Mouse (Mus musculus): ENCODE results near the gene Rps17.

Rps17 gene

GRCm38 (mm10) chr7:81330767-81331166 lies 14.3 kb downstream of the Rps17 start:
- no peak for DNase-seq

DNA sequence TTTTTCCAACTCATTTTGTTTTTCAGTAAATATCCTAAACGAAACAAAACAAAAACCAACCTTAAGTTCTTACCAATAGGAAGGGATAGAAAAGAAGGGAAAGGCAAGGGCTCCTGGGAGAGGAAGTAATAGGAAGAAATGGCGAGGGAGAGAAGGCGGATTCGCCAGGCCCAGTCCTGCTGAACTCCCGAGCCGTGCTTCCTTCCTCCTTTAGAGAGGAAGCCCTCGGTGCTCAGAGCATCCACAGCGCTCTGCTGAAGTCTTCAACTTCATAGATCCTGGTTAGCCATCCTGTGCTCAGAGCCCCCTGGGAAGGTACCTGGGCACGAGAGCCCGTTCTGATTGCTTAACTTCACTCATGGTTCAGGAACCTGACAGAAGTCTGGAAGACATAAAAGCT lies 17.4 kb downstream of the Rps17 start:
- no peak for DNase-seq

- no peak for DNase-seq
Measured at GRCm38 (mm10) chr7:81326859-81327258, 18.2 kb downstream of the Rps17 start.

- DNase-seq: no peak
Measured at GRCm38 (mm10) chr7:81326043-81326442, 19.0 kb downstream of the Rps17 start.

DNA sequence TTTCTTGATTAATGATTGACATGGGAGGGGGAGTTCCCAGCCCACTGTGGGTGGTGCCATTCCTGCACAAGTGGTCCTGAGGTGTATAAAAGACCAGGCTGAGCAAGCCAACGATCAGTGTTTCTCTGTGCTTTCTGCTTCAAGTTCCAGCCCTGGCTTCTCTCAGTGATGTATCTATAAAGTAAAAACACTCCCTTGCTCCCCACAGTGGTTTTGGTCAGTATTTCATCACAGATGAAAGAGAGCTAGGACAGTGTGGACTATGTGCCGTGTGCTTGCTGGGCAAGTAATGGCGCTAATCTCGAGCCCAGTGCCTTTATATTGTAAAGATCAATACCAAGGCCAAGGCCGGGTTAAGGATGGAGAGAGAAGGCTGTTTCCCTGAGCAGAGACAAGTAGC lies 23.3 kb downstream of the Rps17 start:
- DNase-seq: no peak

- no peak for DNase-seq
Measured at GRCm38 (mm10) chr7:81319749-81320148, 25.3 kb downstream of the Rps17 start.

DNA sequence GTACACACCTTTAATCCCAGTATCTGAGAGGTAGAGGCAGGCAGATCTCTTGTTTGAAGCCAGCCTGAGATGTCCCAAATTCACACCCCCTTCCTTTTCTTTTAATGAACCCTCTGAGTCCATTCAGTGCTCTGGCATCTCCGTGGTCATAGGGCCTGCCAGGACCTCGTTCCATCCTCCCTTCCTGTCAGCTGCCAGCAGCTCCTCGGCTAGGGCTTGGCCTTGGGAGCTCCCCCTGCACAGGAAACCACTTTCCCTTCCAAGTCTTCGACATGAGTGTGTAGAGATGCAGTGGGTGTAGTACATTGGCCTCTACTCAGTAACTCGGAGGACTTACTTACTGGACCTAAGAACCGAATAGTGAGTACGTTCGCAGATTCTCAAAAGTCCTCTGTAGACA lies 29.5 kb downstream of the Rps17 start:
- no peak for DNase-seq

DNA sequence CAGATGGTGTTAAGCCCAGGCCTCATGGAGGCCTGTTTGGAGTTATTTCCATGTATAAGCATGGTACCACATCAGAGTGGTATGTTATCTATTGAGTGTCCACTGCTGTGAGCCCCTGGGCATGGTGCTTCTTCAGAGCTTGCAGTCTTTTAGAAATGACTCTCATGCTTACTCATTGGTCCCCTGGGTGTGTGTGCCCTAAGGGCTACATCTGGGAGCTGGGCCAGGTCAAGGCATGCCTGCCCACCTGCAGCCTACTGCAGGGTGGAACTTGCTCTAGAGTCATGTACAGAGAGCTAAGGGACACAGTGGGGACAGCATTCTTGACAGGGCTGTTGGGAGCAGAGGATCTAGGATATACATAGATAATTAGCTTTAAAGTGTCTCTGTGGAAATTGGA lies 33.5 kb downstream of the Rps17 start:
- DNase-seq: no peak

GRCm38 (mm10) chr7:81311130-81311529 lies 33.9 kb downstream of the Rps17 start:
- DNase-seq: no peak

GRCm38 (mm10) chr7:81309247-81309646 lies 35.8 kb downstream of the Rps17 start:
- DNase-seq: no peak

DNA sequence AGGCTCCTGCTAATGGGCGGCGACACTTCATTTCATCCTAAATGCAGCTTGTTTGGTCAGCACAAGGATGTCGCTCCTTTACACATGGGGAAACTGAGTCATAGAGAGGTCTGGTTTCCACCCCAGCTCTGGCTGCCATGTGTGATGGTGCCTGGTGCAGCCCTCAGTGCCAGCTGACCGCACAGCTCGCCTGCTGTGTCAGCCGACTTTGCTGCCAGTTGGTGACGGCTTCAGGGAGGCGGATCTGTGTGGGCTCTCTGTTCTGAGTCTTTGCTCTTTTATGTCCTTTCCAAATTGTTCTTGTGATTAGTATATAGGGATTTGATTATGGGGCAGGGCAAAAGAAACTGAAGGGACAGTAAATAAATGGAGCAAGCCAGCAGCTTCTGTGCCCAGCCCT lies 37.3 kb downstream of the Rps17 start:
- DNase-seq: no peak

DNA sequence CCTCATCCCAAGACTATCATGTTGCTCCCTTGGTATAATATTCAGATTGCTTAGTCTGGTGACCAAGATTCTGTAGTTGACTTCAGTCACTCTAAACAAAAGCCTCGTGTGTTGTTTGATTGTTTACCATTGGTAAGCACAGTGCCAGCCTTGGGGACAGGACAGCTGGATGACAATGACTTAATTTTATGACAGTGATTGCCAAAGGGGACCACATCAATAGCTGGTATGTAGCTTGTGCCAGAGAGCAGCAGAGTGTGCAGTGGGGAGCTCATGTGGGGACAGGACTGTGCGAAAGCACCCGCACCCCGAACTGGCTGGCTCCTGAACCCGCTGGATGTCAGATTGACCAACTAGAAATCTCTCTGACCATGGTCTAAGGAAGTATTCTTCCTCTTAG lies 40.4 kb downstream of the Rps17 start:
- no peak for DNase-seq

GRCm38 (mm10) chr7:81304100-81304499 lies 41.0 kb downstream of the Rps17 start:
- DNase-seq: no peak

- DNase-seq: peak in 1 of 2 experiments; percentile 51
Measured at GRCm38 (mm10) chr7:81303682-81304081, 41.4 kb downstream of the Rps17 start.

DNA sequence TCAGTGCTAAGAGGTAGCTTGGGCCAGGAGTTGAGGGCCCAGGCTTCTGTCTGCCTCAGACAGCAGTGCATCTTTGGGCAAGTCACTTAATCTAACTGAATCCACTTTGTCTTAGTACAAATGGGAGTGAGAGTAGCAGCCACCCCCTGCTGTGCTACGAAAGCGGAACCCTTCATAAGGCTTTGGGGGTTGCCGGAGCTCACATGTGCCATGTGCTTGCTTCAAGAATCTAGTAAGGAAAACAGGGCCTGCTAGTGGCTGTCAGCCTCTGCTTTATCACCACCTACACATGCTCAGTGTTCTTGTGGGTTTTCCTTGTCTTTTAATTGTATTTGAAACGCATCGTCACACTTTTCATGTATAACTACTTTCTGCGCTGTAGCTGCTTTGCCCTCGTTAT lies 43.7 kb downstream of the Rps17 start:
- DNase-seq: no peak

- no peak for DNase-seq
Measured at GRCm38 (mm10) chr7:81298206-81298605, 46.8 kb downstream of the Rps17 start.

- no peak for DNase-seq
Measured at GRCm38 (mm10) chr7:81295169-81295568, 49.9 kb downstream of the Rps17 start.

All from spleen, adult 18-20 months (tissue).